Mouse (Mus musculus) midbrain, embryonic 13.5 days (tissue): ENCODE results near the gene Taz. TPM values are rescaled to one million over a fixed set of nuclear protein-coding genes. Genes with fewer than 3 reads are reported as not detected.

Experiments used
- ATAC-seq: fragments of 200-750 bp; cut with Nextera tagmentation; 2 replicates; pipeline ENCODE4 v1.8.0; 2017; ENCODE audit warnings: mild to moderate bottlenecking, moderate TSS enrichment, moderate library complexity
- H3K27ac ChIP-seq: fragments of 300-500 bp; sonication (generic); 2 replicates; pipeline ENCODE4 v1.5.1; 2015; ENCODE audit warnings: inconsistent platforms, mild to moderate bottlenecking, moderate library complexity
- H3K27me3 ChIP-seq: fragments of 300-500 bp; sonication (generic); 2 replicates; pipeline ENCODE4 v1.6.1; 2015; ENCODE audit warnings: mild to moderate bottlenecking, inconsistent platforms
- H3K36me3 ChIP-seq: fragments of 300-500 bp; sonication (generic); 2 replicates; pipeline ENCODE4 v1.6.1; 2015; ENCODE audit warnings: mild to moderate bottlenecking, inconsistent platforms
- H3K4me1 ChIP-seq: fragments of 300-500 bp; sonication (generic); replicated peaks from 2 replicates; pipeline ENCODE4 v1.6.1; 2015; ENCODE audit warnings: inconsistent platforms
- H3K4me2 ChIP-seq: fragments of 300-500 bp; sonication (generic); replicated peaks from 2 replicates; pipeline ENCODE4 v1.6.1; 2015; ENCODE audit warnings: moderate library complexity, mild to moderate bottlenecking, inconsistent platforms
- H3K4me3 ChIP-seq: fragments of 300-500 bp; sonication (generic); replicated peaks from 2 replicates; pipeline ENCODE4 v1.5.1; 2015; ENCODE audit warnings: mild to moderate bottlenecking, inconsistent platforms
- H3K9ac ChIP-seq: fragments of 300-500 bp; sonication (generic); replicated peaks from 2 replicates; pipeline ENCODE4 v1.6.1; 2015; ENCODE audit warnings: mild to moderate bottlenecking, inconsistent platforms
- H3K9me3 ChIP-seq: fragments of 300-500 bp; sonication (generic); 2 replicates; pipeline ENCODE4 v1.6.1; 2016; ENCODE audit warnings: mild to moderate bottlenecking, inconsistent platforms
- WGBS: fragments of 180-500 bp; shearing (Covaris S2); methylation state at CpG from one replicate; pipeline ENCODE4 v1.1.7; 2015; 5-methylcytosine and 5-hydroxymethylcytosine counted together
- polyA plus RNA-seq: library from polyadenylated mRNA; unstranded; fragments of >200 nt; fragmentation: Nextera tagmentation; extraction: Ambion mirVana; gene quantifications from 2 replicates; pipeline ENCODE4 v1.2.1, GENCODE M21; 2015

The Taz gene
- polyA plus RNA-seq, 1 experiment from 2014 or later = 95.3 TPM

- Histone ChIP-seq H3K4me3 (peak overlapping the region; percentile 61), H3K36me3 (0 out of 2 replicates have a peak, but pooled peaks cover under 1% of the 10 kb centered on the region), H3K9ac (peak overlapping the region; percentile 82), H3K4me2 (peak overlapping the region; percentile 61), H3K4me1 (peaks cover 14% of the 10 kb centered on the region), H3K27ac (peak overlapping the region; percentile 77), H3K9me3 (no peaks in the 10 kb centered on the region), H3K27me3 (no peaks in the 10 kb centered on the region)
- WGBS = 39% methylated on average over 5 of the region's 5 CpGs
- peak; percentile 48; the same call in 1 of the 2 replicates for ATAC-seq
These were observed 1.4 kb downstream of the Taz start for GRCm38 (mm10) chrX:74283092-74283437.

DNA sequence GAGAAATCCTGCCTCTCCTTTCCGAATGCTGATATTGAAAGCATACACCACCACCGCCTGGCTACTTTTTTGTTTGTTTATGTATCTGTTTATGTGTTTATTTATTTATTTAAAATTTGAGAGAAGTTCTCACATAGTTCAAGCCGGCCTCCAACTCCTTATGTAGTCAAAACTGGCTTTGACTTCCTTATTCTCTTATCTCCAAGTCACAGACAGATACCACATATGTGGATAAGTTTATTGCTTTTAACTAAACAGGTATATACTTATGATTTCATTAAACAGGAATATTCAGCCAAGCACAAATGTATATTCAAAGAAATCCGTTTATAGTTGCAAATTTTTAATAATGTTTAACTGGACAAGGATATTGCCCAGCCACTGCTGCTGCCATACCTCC is 11.7 kb downstream of the Taz start:
- WGBS = 78% methylated on average over 4 of the region's 4 CpGs
- peaks cover 17% of the 10 kb centered on the region for H3K36me3 ChIP-seq
- no peak for ATAC-seq

DNA sequence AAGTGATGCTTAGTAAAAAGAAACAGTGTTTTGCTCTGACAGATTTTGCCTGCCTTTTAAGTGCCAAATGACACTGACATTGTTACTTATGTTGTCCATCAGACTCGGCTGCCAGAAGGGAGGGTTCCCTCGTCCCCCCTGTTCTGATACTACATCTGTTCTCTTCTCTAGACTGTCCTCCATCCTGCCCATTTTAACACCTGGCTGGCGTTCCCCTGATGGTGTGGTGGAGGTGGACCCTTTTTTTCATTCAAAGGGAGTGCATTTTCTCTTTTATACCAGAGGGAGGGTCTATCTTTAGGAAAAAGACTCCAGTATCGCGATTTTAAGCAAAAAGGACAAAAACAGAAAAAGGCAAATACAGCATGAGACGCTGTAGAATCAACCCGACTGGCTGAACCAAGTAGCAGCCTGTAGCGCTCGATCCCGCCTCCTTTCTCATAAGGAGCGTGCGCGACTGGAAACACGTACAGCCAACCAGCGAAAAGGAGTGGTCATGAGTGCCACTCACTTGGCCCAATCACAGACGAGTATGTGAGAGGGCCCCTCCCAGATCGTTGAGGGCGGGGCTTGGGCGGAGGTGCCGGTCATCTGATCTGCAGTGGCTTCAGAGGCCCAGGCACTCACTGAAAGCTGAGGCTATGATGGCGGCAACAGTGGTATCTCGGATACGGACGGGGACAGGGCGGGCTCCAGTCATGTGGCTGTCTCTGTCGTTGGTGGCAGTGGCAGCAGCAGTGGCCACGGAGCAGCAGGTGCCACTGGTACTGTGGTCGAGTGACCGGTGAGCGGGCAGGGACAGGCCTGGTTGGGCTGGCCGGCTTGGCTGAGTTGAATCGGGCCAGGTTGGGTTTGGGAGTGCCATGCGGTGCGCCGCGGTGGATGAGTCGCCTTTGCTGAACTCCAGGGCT is 15.1 kb downstream of the Taz start, which contains the start of gene Atp6ap1:
TSS of gene Atp6ap1 (plus strand) at position 560 of the 911 bp plus-strand sequence.
- peak within 1 kb of the TSS; percentile 77 for H3K27ac ChIP-seq
- peak; percentile 99 for ATAC-seq
- H3K4me2 ChIP-seq = peak within 1 kb of the TSS; percentile 60
- no peaks in the 10 kb centered on the region for H3K9me3 ChIP-seq
- H3K4me1 ChIP-seq = peaks cover 13% of the 10 kb centered on the region
- peaks cover 21% of the 10 kb centered on the region for H3K36me3 ChIP-seq
- WGBS = 27% methylated on average over 37 of the region's 37 CpGs
- H3K9ac ChIP-seq = peak within 1 kb of the TSS; percentile 80
- H3K4me3 ChIP-seq = peak within 1 kb of the TSS; percentile 65
- no peaks in the 10 kb centered on the region for H3K27me3 ChIP-seq

More for the DNA sequence above, 11.7 kb downstream of the Taz start:
- Histone ChIP-seq H3K4me3 (no peak overlapping the region), H3K4me2 (no peak overlapping the region), H3K27ac (no peak overlapping the region), H3K4me1 (peaks cover 11% of the 10 kb centered on the region), H3K27me3 (no peaks in the 10 kb centered on the region), H3K9ac (no peak overlapping the region), H3K9me3 (no peaks in the 10 kb centered on the region)

GRCm38 (mm10) chrX:74298348-74298747 is 16.6 kb downstream of the Taz start:
- H3K27me3 ChIP-seq = no peaks in the 10 kb centered on the region
- 0 out of 2 replicates have a peak overlapping the region, but pooled peaks have one; percentile 22 for H3K4me2 ChIP-seq
- ATAC-seq = no peak
- no peak overlapping the region for H3K9ac ChIP-seq
- no peak overlapping the region for H3K27ac ChIP-seq
- H3K9me3 ChIP-seq = no peaks in the 10 kb centered on the region
- H3K36me3 ChIP-seq = peaks cover 35% of the 10 kb centered on the region
- no peak overlapping the region for H3K4me3 ChIP-seq
- peaks cover 13% of the 10 kb centered on the region for H3K4me1 ChIP-seq
- WGBS = 88% methylated on average over 1 of the region's 1 CpGs

DNA sequence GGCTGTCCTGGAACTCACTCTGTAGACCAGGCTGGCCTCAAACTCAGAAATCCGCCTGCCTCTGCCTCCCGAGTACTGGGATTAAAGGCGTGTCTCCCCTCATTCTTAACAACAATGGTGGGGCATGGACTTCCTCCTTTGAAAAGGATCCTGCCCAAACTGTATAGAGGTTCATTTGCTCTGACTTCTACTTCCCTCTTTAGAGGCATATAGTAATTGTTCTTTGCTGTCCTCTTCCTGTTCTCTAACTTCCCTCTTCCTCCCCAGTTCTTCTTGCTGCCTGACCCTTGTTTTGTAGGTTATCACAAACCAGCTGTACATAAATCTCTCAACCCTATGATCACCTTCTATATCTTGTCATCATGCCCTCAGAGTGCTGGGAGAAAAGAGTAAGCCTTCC is 18.0 kb downstream of the Taz start:
- Histone ChIP-seq H3K36me3 (peaks cover 42% of the 10 kb centered on the region), H3K4me2 (no peak overlapping the region), H3K9me3 (no peaks in the 10 kb centered on the region), H3K27me3 (no peaks in the 10 kb centered on the region), H3K9ac (no peak overlapping the region), H3K27ac (no peak overlapping the region), H3K4me3 (no peak overlapping the region), H3K4me1 (peaks cover 19% of the 10 kb centered on the region)
- no peak for ATAC-seq
- WGBS = 85% methylated on average over 3 of the region's 3 CpGs

GRCm38 (mm10) chrX:74304867-74305700 is 23.4 kb downstream of the Taz start, which contains the start of gene Gdi1:
Gene Gdi1 (plus strand): TSS chrX:74304998.
- H3K4me2 ChIP-seq = peak within 1 kb of the TSS; percentile 74
- ATAC-seq = peak; percentile 84
- peaks cover 67% of the 10 kb centered on the region for H3K36me3 ChIP-seq
- H3K9ac ChIP-seq = peak within 1 kb of the TSS; percentile 82
- WGBS = 26% methylated on average over 41 of the region's 41 CpGs
- H3K27ac ChIP-seq = peak within 1 kb of the TSS; percentile 95
- peaks cover 38% of the 10 kb centered on the region for H3K4me1 ChIP-seq
- 0 out of 2 replicates have a peak, but pooled peaks cover 2% of the 10 kb centered on the region for H3K9me3 ChIP-seq
- H3K27me3 ChIP-seq = no peaks in the 10 kb centered on the region
- H3K4me3 ChIP-seq = peak within 1 kb of the TSS; percentile 62

DNA sequence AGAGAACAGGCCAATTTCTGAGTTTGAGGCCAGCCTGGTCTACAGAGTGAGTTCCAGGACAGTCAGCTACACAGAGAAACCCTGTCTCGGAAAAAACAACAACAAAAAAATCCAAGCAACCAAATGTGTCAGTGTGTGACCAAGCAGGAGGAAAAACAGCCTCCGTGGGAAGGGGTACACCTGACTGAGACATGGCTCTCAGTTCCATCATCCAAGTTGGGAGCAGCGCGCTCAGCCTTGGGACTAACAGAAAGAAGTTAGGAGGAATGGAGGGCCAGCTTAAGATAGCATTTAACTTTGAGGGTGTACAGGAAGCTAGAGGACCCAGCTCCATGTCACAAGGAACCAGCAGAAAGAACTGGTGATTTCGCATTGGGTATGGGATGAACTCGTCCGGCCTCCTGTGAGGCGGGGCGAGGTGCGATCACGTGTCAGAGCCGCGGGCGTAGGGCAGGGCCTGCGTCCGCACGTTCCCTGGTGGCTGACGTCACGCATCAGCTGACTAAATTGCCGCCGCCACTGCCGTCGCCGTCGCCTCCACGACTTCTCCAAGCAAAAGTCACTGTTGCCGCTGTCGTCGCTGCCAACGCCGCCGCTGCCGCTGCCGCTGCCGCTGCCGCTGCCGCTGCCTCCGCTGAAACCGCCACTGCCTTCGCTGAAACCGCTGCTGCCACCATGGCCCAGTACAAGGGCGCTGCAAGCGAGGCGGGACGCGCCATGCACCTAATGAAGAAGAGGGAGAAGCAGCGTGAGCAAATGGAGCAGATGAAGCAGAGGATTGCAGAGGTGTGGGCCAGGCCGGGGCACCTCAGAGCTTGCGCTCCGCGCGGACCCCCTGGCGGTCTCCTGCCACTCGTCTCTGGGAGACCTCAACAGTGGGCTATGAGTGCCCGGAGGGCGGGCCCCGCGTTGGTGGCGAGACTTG is 31.1 kb downstream of the Taz start, which contains the start of gene Fam50a:
TSS of gene Fam50a (plus strand) at position 494 of the 925 bp plus-strand sequence.
- Histone ChIP-seq H3K9me3 (no peaks in the 10 kb centered on the region), H3K4me2 (peak within 1 kb of the TSS; percentile 70), H3K9ac (peak within 1 kb of the TSS; percentile 71), H3K27ac (peak within 1 kb of the TSS; percentile 81), H3K4me1 (peaks cover 33% of the 10 kb centered on the region), H3K36me3 (peaks cover 30% of the 10 kb centered on the region), H3K27me3 (no peaks in the 10 kb centered on the region), H3K4me3 (peak within 1 kb of the TSS; percentile 53)
- WGBS = 27% methylated on average over 59 of the region's 59 CpGs
- peak; percentile 96 for ATAC-seq

DNA sequence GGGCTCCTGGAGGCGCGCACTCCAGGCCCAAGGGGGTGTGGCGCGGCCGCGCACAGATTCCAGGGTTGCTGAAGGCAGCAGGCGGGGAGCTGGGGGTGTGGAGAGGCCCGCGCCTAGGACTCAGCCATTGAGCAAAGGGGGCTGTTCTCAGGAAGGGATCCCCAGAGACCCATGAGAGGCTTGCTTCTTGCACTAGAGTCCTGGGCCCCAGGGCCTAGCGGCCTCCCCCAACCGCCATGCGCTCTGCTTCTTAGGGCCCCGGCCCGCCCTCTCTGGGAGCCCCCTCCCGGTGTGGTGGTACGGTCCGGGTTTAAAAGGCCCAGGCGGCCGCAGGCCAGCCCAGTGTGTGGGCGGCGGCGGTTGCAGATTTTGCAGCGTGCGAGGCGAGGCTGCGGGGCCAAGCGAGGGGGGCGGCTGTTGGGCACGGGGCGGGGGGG is 47.0 kb downstream of the Taz start, which contains the start of gene Plxna3:
TSS of gene Plxna3 (plus strand) at position 342 of the 437 bp plus-strand sequence.
- ATAC-seq = peak; percentile 96
- H3K27me3 ChIP-seq = no peaks in the 10 kb centered on the region
- H3K9me3 ChIP-seq = no peaks in the 10 kb centered on the region
- peaks cover 40% of the 10 kb centered on the region for H3K4me1 ChIP-seq
- peak within 1 kb of the TSS; percentile 78 for H3K9ac ChIP-seq
- peaks cover 18% of the 10 kb centered on the region for H3K36me3 ChIP-seq
- 24% methylated on average over 30 of the region's 30 CpGs for WGBS
- peak within 1 kb of the TSS; percentile 86 for H3K27ac ChIP-seq
- peak within 1 kb of the TSS; percentile 61 for H3K4me3 ChIP-seq
- H3K4me2 ChIP-seq = peak within 1 kb of the TSS; percentile 76

- Histone ChIP-seq H3K9ac (peak overlapping the region; percentile 78), H3K27me3 (no peaks in the 10 kb centered on the region), H3K4me3 (peak overlapping the region; percentile 61), H3K27ac (peak overlapping the region; percentile 86), H3K4me2 (peak overlapping the region; percentile 76), H3K4me1 (peaks cover 45% of the 10 kb centered on the region), H3K9me3 (no peaks in the 10 kb centered on the region), H3K36me3 (peaks cover 23% of the 10 kb centered on the region)
- peak; percentile 76 for ATAC-seq
- 25% methylated on average over 10 of the region's 10 CpGs for WGBS
These were observed 47.5 kb downstream of the Taz start for GRCm38 (mm10) chrX:74329215-74329671.

DNA sequence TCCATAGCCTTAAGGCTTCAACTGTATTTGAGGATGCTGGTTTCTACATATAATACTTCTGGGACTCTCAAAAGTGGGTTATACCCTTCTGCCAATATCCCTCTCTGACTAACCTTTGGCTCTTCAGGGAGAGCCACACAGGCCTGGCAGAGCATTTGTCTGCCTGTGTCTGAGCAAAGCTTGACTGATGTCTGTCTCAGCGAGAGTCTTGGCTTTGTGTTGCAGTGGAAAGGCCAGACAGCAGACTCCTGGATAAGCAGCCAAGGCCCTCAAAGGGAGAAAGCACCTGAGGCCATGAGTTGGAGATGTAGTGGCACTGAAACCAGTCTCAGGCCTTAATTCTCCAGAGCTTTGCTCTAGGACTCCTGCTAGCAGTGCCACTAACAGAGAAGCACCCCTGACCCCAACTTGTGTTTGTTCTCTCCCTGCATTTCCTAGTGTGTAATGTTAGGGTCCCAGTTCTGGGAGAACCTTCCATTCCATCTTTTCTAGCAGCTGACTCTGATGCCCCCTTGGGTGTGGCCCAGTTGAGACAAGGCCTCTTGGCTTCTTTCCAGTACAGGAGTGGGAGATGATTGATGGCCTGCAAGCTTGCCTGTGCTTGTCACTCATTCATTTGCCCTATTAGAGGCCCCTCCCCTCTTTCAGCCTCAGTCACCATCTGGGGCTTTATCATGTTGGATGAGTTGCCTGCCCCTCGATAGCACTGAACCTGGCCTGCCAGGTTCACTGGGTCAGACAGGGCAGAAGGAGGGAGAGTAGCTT is 48.6 kb downstream of the Taz start:
- Histone ChIP-seq H3K27me3 (no peaks in the 10 kb centered on the region), H3K4me2 (peak overlapping the region; percentile 76), H3K9me3 (no peaks in the 10 kb centered on the region), H3K27ac (peak overlapping the region; percentile 86), H3K9ac (peak overlapping the region; percentile 78), H3K4me1 (peaks cover 46% of the 10 kb centered on the region), H3K4me3 (peak overlapping the region; percentile 61), H3K36me3 (peaks cover 29% of the 10 kb centered on the region)
- no peak for ATAC-seq
- 31% methylated on average over 2 of the region's 2 CpGs for WGBS
